Mouse (Mus musculus): ENCODE results near the gene Rps11.

DNA sequence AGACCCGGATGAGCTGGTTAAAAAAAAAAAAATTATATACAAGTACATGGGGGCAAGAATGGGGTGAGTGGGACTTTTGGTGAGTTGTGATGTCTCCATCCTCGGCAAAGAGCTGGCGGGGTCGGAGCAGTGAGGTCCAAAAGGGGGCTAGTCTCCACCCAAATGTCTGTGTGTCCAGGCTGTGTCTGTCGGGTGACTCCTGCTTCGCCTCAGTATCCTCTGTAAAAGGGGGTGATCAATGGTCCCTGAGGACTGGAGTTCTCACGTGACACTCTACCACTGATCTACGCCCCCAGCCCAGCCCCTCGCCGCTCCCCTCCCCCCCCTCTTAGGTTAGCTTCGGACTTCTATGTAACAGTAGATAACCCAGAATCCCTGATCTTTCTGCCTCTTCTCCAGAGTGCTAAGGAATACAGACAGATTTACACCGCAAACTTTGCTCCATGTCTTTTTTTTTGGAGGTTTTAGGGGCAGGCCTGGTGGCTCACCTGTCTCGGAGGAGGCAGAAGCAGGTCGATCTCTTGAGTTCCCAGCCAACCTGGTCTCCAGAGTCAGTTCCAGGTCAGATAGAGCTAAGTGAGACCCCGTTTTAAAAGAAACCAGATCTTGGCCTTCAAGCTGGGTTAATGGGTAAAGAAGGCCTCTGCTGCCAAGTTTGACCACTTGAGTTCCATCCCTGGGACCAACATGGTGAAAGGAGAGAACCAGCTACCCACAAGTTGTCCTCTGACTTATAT, 5.7 kb upstream of the Rps11 start:
- TF ChIP-seq USF1 (IDR thresholded peaks at IDR 0.05; ENCODE audit: low read depth) (no peak), POLR2A (IDR thresholded peaks at IDR 0.05; ENCODE audit: insufficient read length, low read depth) (peak; percentile 36), POLR2AphosphoS2 (IDR thresholded peaks at IDR 0.05; ENCODE audit: insufficient read length, low read depth) (peak; percentile 39), MYOD1 (IDR thresholded peaks at IDR 0.05; ENCODE audit: control insufficient read depth in 1 of 3, insufficient read length in 2 of 3, low read depth in 2 of 3) (no peak)

Data from myocyte (in vitro differentiated cells).